Mouse (Mus musculus) embryonic facial prominence, embryonic 13.5 days (tissue): ENCODE results near the gene Akap13. TPM values are rescaled to one million over a fixed set of nuclear protein-coding genes. Genes with fewer than 3 reads are reported as not detected.

Experiments used
- ATAC-seq: fragments of 200-750 bp; cut with Nextera tagmentation; 2 replicates; pipeline ENCODE4 v1.8.0; 2017; ENCODE audit warnings: low read depth; ENCODE audit not compliant: insufficient number of reproducible peaks, insufficient read depth, low FRiP score, low TSS enrichment
- H3K27ac ChIP-seq: fragments of 300-500 bp; sonication (generic); 2 replicates; pipeline ENCODE4 v1.5.1; 2015; ENCODE audit warnings: moderate library complexity, mild to moderate bottlenecking, inconsistent platforms
- H3K27me3 ChIP-seq: fragments of 300-500 bp; sonication (generic); 2 replicates; pipeline ENCODE4 v1.6.1; 2015; ENCODE audit warnings: mild to moderate bottlenecking, inconsistent platforms
- H3K36me3 ChIP-seq: fragments of 300-500 bp; sonication (generic); 2 replicates; pipeline ENCODE4 v1.6.1; 2015; ENCODE audit warnings: mild to moderate bottlenecking, inconsistent platforms
- H3K4me1 ChIP-seq: fragments of 300-500 bp; sonication (generic); 2 replicates; pipeline ENCODE4 v1.6.1; 2015; ENCODE audit warnings: inconsistent platforms
- H3K4me2 ChIP-seq: fragments of 300-500 bp; sonication (generic); 2 replicates; pipeline ENCODE4 v1.6.1; 2015; ENCODE audit warnings: moderate library complexity, mild to moderate bottlenecking, inconsistent platforms
- H3K4me3 ChIP-seq: fragments of 300-500 bp; sonication (generic); 2 replicates; pipeline ENCODE4 v1.5.1; 2015; ENCODE audit warnings: mild to moderate bottlenecking, inconsistent platforms
- H3K9ac ChIP-seq: fragments of 300-500 bp; sonication (generic); 2 replicates; pipeline ENCODE4 v1.6.1; 2015; ENCODE audit warnings: mild to moderate bottlenecking, inconsistent platforms
- H3K9me3 ChIP-seq: fragments of 300-500 bp; sonication (generic); 2 replicates; pipeline ENCODE4 v1.6.1; 2016; ENCODE audit warnings: inconsistent platforms
- WGBS: fragments of 180-500 bp; shearing (Covaris S2); methylation state at CpG from one replicate; pipeline ENCODE4 v1.1.7; 2015; ENCODE audit warnings: mixed read lengths; 5-methylcytosine and 5-hydroxymethylcytosine counted together
- polyA plus RNA-seq: library from polyadenylated mRNA; unstranded; fragments of >200 nt; fragmentation: Nextera tagmentation; extraction: Ambion mirVana; gene quantifications from 2 replicates; pipeline ENCODE4 v1.2.1, GENCODE M21; 2015

Akap13 gene
- polyA plus RNA-seq, 1 experiment from 2014 or later: 49.8 TPM

- H3K4me2 ChIP-seq: no peak overlapping the region
- 91% methylated on average over 4 of the region's 4 CpGs for WGBS
- H3K9ac ChIP-seq: no peak overlapping the region
- ATAC-seq: no peak
- no peak overlapping the region for H3K27ac ChIP-seq
- no peak overlapping the region for H3K4me3 ChIP-seq
- no peaks in the 10 kb centered on the region for H3K9me3 ChIP-seq
- H3K27me3 ChIP-seq: no peaks in the 10 kb centered on the region
- no peaks in the 10 kb centered on the region for H3K36me3 ChIP-seq
- H3K4me1 ChIP-seq: peaks cover 10% of the 10 kb centered on the region
Observed at GRCm38 (mm10) chr7:75629669-75630068, 174.3 kb downstream of the Akap13 start.

GRCm38 (mm10) chr7:75632941-75633340, 177.6 kb downstream of the Akap13 start:
- Histone ChIP-seq H3K4me1 (peaks cover 7% of the 10 kb centered on the region), H3K27me3 (no peaks in the 10 kb centered on the region), H3K36me3 (no peaks in the 10 kb centered on the region), H3K9me3 (no peaks in the 10 kb centered on the region), H3K27ac (no peak overlapping the region), H3K9ac (no peak overlapping the region), H3K4me2 (no peak overlapping the region), H3K4me3 (no peak overlapping the region)
- WGBS: 72% methylated on average over 3 of the region's 3 CpGs
- no peak for ATAC-seq

GRCm38 (mm10) chr7:75633393-75633792, 178.1 kb downstream of the Akap13 start:
- Histone ChIP-seq H3K4me1 (peaks cover 7% of the 10 kb centered on the region), H3K27me3 (no peaks in the 10 kb centered on the region), H3K4me3 (no peak overlapping the region), H3K36me3 (no peaks in the 10 kb centered on the region), H3K9ac (no peak overlapping the region), H3K27ac (no peak overlapping the region), H3K4me2 (no peak overlapping the region), H3K9me3 (no peaks in the 10 kb centered on the region)
- no peak for ATAC-seq

GRCm38 (mm10) chr7:75633807-75634526, 178.6 kb downstream of the Akap13 start:
- no peak for ATAC-seq
- 87% methylated on average over 7 of the region's 7 CpGs for WGBS

GRCm38 (mm10) chr7:75638769-75639168, 183.4 kb downstream of the Akap13 start:
- Histone ChIP-seq H3K9me3 (no peaks in the 10 kb centered on the region), H3K4me3 (no peak overlapping the region), H3K27me3 (no peaks in the 10 kb centered on the region), H3K27ac (peak overlapping the region; percentile 72), H3K9ac (no peak overlapping the region), H3K36me3 (no peaks in the 10 kb centered on the region), H3K4me2 (no peak overlapping the region), H3K4me1 (peaks cover 31% of the 10 kb centered on the region)
- no peak for ATAC-seq
- WGBS: 59% methylated on average over 3 of the region's 3 CpGs

More at GRCm38 (mm10) chr7:75633807-75634526, 178.6 kb downstream of the Akap13 start:
- Histone ChIP-seq H3K4me1 (peaks cover 11% of the 10 kb centered on the region), H3K4me3 (no peak overlapping the region), H3K27ac (no peak overlapping the region), H3K27me3 (no peaks in the 10 kb centered on the region), H3K4me2 (no peak overlapping the region), H3K9ac (no peak overlapping the region), H3K36me3 (no peaks in the 10 kb centered on the region), H3K9me3 (no peaks in the 10 kb centered on the region)

GRCm38 (mm10) chr7:75639541-75639940, 184.2 kb downstream of the Akap13 start:
- Histone ChIP-seq H3K36me3 (no peaks in the 10 kb centered on the region), H3K4me2 (peak overlapping the region; percentile 34), H3K9me3 (no peaks in the 10 kb centered on the region), H3K9ac (no peak overlapping the region), H3K4me1 (peaks cover 36% of the 10 kb centered on the region), H3K27me3 (no peaks in the 10 kb centered on the region), H3K4me3 (no peak overlapping the region), H3K27ac (peak overlapping the region; percentile 97)
- WGBS: 17% methylated on average over 3 of the region's 3 CpGs
- peak; percentile 33; the same call in 1 of the 2 replicates for ATAC-seq

- Histone ChIP-seq H3K4me3 (no peak overlapping the region), H3K4me1 (peaks cover 41% of the 10 kb centered on the region), H3K4me2 (peak overlapping the region; percentile 34), H3K9ac (no peak overlapping the region), H3K36me3 (no peaks in the 10 kb centered on the region), H3K27me3 (no peaks in the 10 kb centered on the region), H3K9me3 (no peaks in the 10 kb centered on the region), H3K27ac (peak overlapping the region; percentile 97)
- ATAC-seq: peak; percentile 45; the same call in 1 of the 2 replicates
Observed at GRCm38 (mm10) chr7:75640074-75640473, 184.7 kb downstream of the Akap13 start.

- no peaks in the 10 kb centered on the region for H3K27me3 ChIP-seq
- no peaks in the 10 kb centered on the region for H3K9me3 ChIP-seq
- no peak overlapping the region for H3K9ac ChIP-seq
- peak overlapping the region; percentile 22; the same call in 1 of the 2 replicates for H3K4me2 ChIP-seq
- H3K4me1 ChIP-seq: peaks cover 43% of the 10 kb centered on the region
- ATAC-seq: no peak
- peak overlapping the region; percentile 97 for H3K27ac ChIP-seq
- 25% methylated on average over 2 of the region's 2 CpGs for WGBS
- no peak overlapping the region for H3K4me3 ChIP-seq
- H3K36me3 ChIP-seq: no peaks in the 10 kb centered on the region
Observed at GRCm38 (mm10) chr7:75640671-75641070, 185.3 kb downstream of the Akap13 start.

GRCm38 (mm10) chr7:75641415-75642177, 186.3 kb downstream of the Akap13 start:
- Histone ChIP-seq H3K4me1 (peaks cover 47% of the 10 kb centered on the region), H3K27ac (peak overlapping the region; percentile 97), H3K27me3 (no peaks in the 10 kb centered on the region), H3K9ac (no peak overlapping the region), H3K36me3 (no peaks in the 10 kb centered on the region), H3K4me2 (peak overlapping the region; percentile 59), H3K9me3 (no peaks in the 10 kb centered on the region), H3K4me3 (no peak overlapping the region)
- WGBS: 48% methylated on average over 9 of the region's 9 CpGs
- no peak for ATAC-seq

- Histone ChIP-seq H3K9ac (peak overlapping the region; percentile 57), H3K27me3 (no peaks in the 10 kb centered on the region), H3K27ac (peak overlapping the region; percentile 97), H3K36me3 (no peaks in the 10 kb centered on the region), H3K4me3 (peak overlapping the region; percentile 42), H3K9me3 (no peaks in the 10 kb centered on the region), H3K4me1 (peaks cover 52% of the 10 kb centered on the region), H3K4me2 (peak overlapping the region; percentile 59)
- ATAC-seq: peak; percentile 68
- WGBS: 4% methylated on average over 9 of the region's 9 CpGs
Observed at GRCm38 (mm10) chr7:75642178-75642777, 186.9 kb downstream of the Akap13 start.

- WGBS: 24% methylated on average over 16 of the region's 16 CpGs
- Histone ChIP-seq H3K4me2 (peak overlapping the region; percentile 59), H3K9ac (peak overlapping the region; percentile 64), H3K27ac (peak overlapping the region; percentile 97), H3K27me3 (no peaks in the 10 kb centered on the region), H3K4me3 (peak overlapping the region; percentile 42), H3K9me3 (no peaks in the 10 kb centered on the region), H3K4me1 (peaks cover 52% of the 10 kb centered on the region), H3K36me3 (no peaks in the 10 kb centered on the region)
- no peak for ATAC-seq
Observed at GRCm38 (mm10) chr7:75642846-75643563, 187.7 kb downstream of the Akap13 start.
